Mouse (Mus musculus) liver, postnatal 0 days (tissue): ENCODE data around the gene Klhdc10. TPM values are rescaled to one million over a fixed set of nuclear protein-coding genes. Genes with fewer than 3 reads are reported as not detected.

Experiments
- ATAC-seq: fragments of 200-750 bp; cut with Nextera tagmentation; 2 replicates; pipeline ENCODE4 v1.8.0; 2017; ENCODE audit warnings: mild to moderate bottlenecking, moderate library complexity
- DNase-seq: peaks from one replicate; pipeline ENCODE4 v3.0.0-alpha.2; 2016
- H3K27ac ChIP-seq: fragments of 300-500 bp; sonication (generic); 2 replicates; pipeline ENCODE4 v1.5.1; 2014; ENCODE audit warnings: antibody characterized with exemption, moderate library complexity, mild to moderate bottlenecking, low read depth
- H3K27me3 ChIP-seq: fragments of 300-500 bp; sonication (generic); 2 replicates; pipeline ENCODE4 v1.6.1; 2014; ENCODE audit warnings: low read length, control low read depth, mixed read lengths; ENCODE audit not compliant: insufficient read depth
- H3K36me3 ChIP-seq: fragments of 300-500 bp; sonication (generic); replicated peaks from 2 replicates; pipeline ENCODE4 v1.6.1; 2014; ENCODE audit warnings: mild to moderate bottlenecking, control low read depth, low read length, moderate library complexity, mixed read lengths; ENCODE audit not compliant: insufficient read depth
- H3K4me1 ChIP-seq: fragments of 300-500 bp; sonication (generic); 2 replicates; pipeline ENCODE4 v1.6.1; 2014; ENCODE audit warnings: antibody characterized with exemption, mild to moderate bottlenecking, control low read depth; ENCODE audit not compliant: insufficient read depth
- H3K4me2 ChIP-seq: fragments of 300-500 bp; sonication (generic); 2 replicates; pipeline ENCODE4 v1.6.1; 2014; ENCODE audit warnings: low read depth, mild to moderate bottlenecking, low read length, moderate library complexity, mixed read lengths
- H3K4me3 ChIP-seq: fragments of 300-500 bp; sonication (generic); 2 replicates; pipeline ENCODE4 v1.5.1; 2014; ENCODE audit warnings: low read depth, low read length
- H3K9ac ChIP-seq: fragments of 300-500 bp; sonication (generic); replicated peaks from 2 replicates; pipeline ENCODE4 v1.6.1; 2014; ENCODE audit warnings: mild to moderate bottlenecking, moderate library complexity
- H3K9me3 ChIP-seq: fragments of 300-500 bp; sonication (generic); 2 replicates; pipeline ENCODE4 v1.6.1; 2016; ENCODE audit warnings: mild to moderate bottlenecking, control low read depth, low read length, mixed read lengths
- CTCF ChIP-seq: sonication (generic); IDR thresholded peaks from 2 replicates; pipeline ENCODE4 v1.5.1; 2016; ENCODE audit warnings: antibody characterized with exemption, low read depth
- EP300 ChIP-seq: IDR thresholded peaks from 2 replicates; pipeline ENCODE4 v1.6.1; 2016; ENCODE audit warnings: antibody characterized with exemption, low read depth, mild to moderate bottlenecking
- WGBS: fragments of 180-500 bp; shearing (Covaris S2); extraction: QIAGEN DNeasy Blood & Tissue Kit; methylation state at CpG from one replicate; pipeline ENCODE4 v1.1.7; 2014; ENCODE audit not compliant: insufficient replicate concordance; 5-methylcytosine and 5-hydroxymethylcytosine counted together
- polyA plus RNA-seq: library from polyadenylated mRNA; unstranded; fragments of >200 nt; fragmentation: Nextera tagmentation; extraction: Ambion mirVana; gene quantifications from 2 replicates; pipeline ENCODE4 v1.2.1, GENCODE M21; 2015

The Klhdc10 gene
- 6.4 and 6.9 TPM in 2 replicates for polyA plus RNA-seq

- ATAC-seq (peak; percentile 98), DNase-seq (peak; percentile 98)
- H3K27ac ChIP-seq: peak within 1 kb of the TSS; percentile 93
- 1% methylated on average over 41 of the region's 41 CpGs for WGBS
- H3K36me3 ChIP-seq: no peaks in the 10 kb centered on the region
- no peaks in the 10 kb centered on the region for H3K27me3 ChIP-seq
- H3K9me3 ChIP-seq: no peaks in the 10 kb centered on the region
- H3K4me3 ChIP-seq: peak within 1 kb of the TSS; percentile 87
- peak; percentile 72; the same call in 1 of the 2 replicates for TF ChIP-seq EP300
- TF ChIP-seq CTCF: no peak
- peak within 1 kb of the TSS; percentile 85 for H3K4me2 ChIP-seq
- no peaks in the 10 kb centered on the region for H3K4me1 ChIP-seq
- H3K9ac ChIP-seq: peak within 1 kb of the TSS; percentile 90
Measured at GRCm38 (mm10) chr6:30401308-30402015, at the start of gene Klhdc10. Gene Klhdc10 (plus strand): TSS chr6:30401868.

GRCm38 (mm10) chr6:30352762-30353161, 48.9 kb upstream of the Klhdc10 start:
- H3K9me3 ChIP-seq: no peaks in the 10 kb centered on the region
- H3K4me1 ChIP-seq: peaks cover 8% of the 10 kb centered on the region; the same call in 1 of the 2 replicates
- no peak for DNase-seq
- no peaks in the 10 kb centered on the region for H3K36me3 ChIP-seq
- H3K4me3 ChIP-seq: no peak overlapping the region
- TF ChIP-seq EP300: no peak
- TF ChIP-seq CTCF: no peak
- H3K4me2 ChIP-seq: no peak overlapping the region
- WGBS: 57% methylated on average over 8 of the region's 8 CpGs
- no peaks in the 10 kb centered on the region for H3K27me3 ChIP-seq
- no peak overlapping the region for H3K27ac ChIP-seq
- no peak for ATAC-seq
- H3K9ac ChIP-seq: no peak overlapping the region

GRCm38 (mm10) chr6:30353661-30354060, 48.0 kb upstream of the Klhdc10 start:
- no peaks in the 10 kb centered on the region for H3K9me3 ChIP-seq
- H3K36me3 ChIP-seq: no peaks in the 10 kb centered on the region
- DNase-seq: no peak
- H3K27me3 ChIP-seq: no peaks in the 10 kb centered on the region
- WGBS: 73% methylated on average over 8 of the region's 8 CpGs
- TF ChIP-seq EP300 (no peak), CTCF (no peak)
- H3K4me3 ChIP-seq: no peak overlapping the region
- no peak overlapping the region for H3K9ac ChIP-seq
- no peak for ATAC-seq
- H3K4me1 ChIP-seq: peaks cover 8% of the 10 kb centered on the region; the same call in 1 of the 2 replicates
- H3K4me2 ChIP-seq: no peak overlapping the region
- H3K27ac ChIP-seq: no peak overlapping the region

DNA sequence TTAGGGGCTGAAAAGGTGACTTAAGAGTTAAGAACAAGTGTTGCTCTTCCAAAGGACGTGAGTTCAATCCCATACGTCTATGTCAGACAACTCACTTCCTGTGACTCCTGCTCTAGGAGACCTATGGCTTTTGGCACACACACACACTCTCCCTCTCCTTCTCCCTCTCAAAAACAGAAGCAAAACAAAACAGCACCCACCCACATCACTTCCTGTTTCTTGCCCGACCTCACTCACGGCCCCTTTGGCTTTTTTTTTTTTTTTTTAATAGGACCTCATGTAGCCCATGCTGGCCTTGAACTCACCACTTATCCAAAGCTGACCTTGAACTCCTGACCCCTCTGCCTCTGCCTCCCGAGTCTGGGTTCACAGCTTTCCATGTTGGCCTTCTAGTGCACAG, 46.9 kb upstream of the Klhdc10 start:
- Histone ChIP-seq H3K9me3 (no peaks in the 10 kb centered on the region), H3K9ac (no peak overlapping the region), H3K27ac (no peak overlapping the region), H3K36me3 (no peaks in the 10 kb centered on the region), H3K4me3 (no peak overlapping the region), H3K4me1 (peaks cover 8% of the 10 kb centered on the region; the same call in 1 of the 2 replicates), H3K4me2 (no peak overlapping the region), H3K27me3 (no peaks in the 10 kb centered on the region)
- DNase-seq: no peak
- TF ChIP-seq EP300 (no peak), CTCF (no peak)
- WGBS: 16% methylated on average over 5 of the region's 5 CpGs
- ATAC-seq: no peak

DNA sequence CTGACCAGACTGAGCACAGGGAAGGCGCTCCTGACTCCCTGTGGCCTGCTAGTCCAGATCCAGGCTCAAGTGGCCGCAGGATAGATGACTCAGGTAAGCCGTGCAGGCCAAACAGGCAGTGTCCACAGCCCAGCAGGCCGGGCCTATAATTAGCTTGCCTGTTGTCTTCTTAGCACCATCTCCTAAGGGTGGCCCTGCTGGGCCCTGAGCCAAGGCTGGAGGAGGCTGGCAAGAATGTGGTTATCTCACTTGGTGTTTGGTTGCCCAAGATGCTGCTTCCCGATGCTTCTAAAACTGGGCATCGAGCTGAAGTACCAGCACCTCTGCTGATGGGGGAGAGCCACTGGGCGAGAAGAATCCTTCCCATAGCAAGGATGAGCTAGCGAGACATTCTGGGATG, 46.0 kb upstream of the Klhdc10 start:
- H3K27me3 ChIP-seq: no peaks in the 10 kb centered on the region
- 72% methylated on average over 8 of the region's 8 CpGs for WGBS
- peaks cover 8% of the 10 kb centered on the region; the same call in 1 of the 2 replicates for H3K4me1 ChIP-seq
- ATAC-seq (peak; percentile 67), DNase-seq (peak; percentile 36)
- no peak overlapping the region for H3K9ac ChIP-seq
- no peak overlapping the region for H3K4me2 ChIP-seq
- no peak overlapping the region for H3K27ac ChIP-seq
- TF ChIP-seq EP300 (no peak), CTCF (no peak)
- H3K9me3 ChIP-seq: no peaks in the 10 kb centered on the region
- H3K36me3 ChIP-seq: no peaks in the 10 kb centered on the region
- no peak overlapping the region for H3K4me3 ChIP-seq

- Histone ChIP-seq H3K9ac (no peak overlapping the region), H3K27me3 (no peaks in the 10 kb centered on the region), H3K4me3 (no peak overlapping the region), H3K9me3 (no peaks in the 10 kb centered on the region), H3K36me3 (no peaks in the 10 kb centered on the region), H3K4me2 (no peak overlapping the region), H3K4me1 (peaks cover 8% of the 10 kb centered on the region; the same call in 1 of the 2 replicates), H3K27ac (no peak overlapping the region)
- TF ChIP-seq EP300: no peak
- no peak for TF ChIP-seq CTCF
- WGBS: 75% methylated on average over 5 of the region's 5 CpGs
- ATAC-seq (peak; percentile 37), DNase-seq (no peak)
Measured at GRCm38 (mm10) chr6:30356161-30356560, 45.5 kb upstream of the Klhdc10 start.
